Mouse (Mus musculus) adrenal gland, adult (tissue): ENCODE data around the gene Agfg1.
"Not testable (repeated sequence)": the region's sequence is repeated elsewhere in the genome, so short reads cannot be mapped to it uniquely, and the experiment has no call there.

Source experiments
- DNase-seq, 2 experiments: peaks; one replicate each; pipeline ENCODE4 v3.0.0; 2022 to 2023; ENCODE audit warnings: low spot score in 1 of 2; ENCODE audit not compliant: inconsistent age in 2 of 2

Agfg1 gene

DNA sequence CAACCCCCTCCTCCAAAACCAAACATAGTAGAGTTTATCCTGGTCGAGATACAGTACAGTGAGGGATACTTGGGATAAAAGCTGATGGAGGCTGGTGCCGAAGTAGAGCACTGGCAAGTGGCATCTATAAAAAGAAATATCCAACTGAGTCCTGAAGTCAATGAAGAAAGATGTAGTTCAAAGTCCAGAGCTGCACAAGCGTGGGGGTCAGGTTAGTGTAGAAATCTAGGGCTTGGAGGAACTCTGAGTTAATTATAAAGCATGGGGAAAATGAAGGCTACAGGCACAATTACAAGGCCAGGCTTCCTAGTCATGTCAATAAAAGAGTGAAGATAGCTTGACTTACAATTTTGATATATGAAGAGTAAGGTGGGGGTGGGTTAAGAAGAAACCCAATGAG lies 61.9 kb downstream of the Agfg1 start:
- no peak for DNase-seq

- DNase-seq, result no peak
Observed at GRCm38 (mm10) chr1:82905886-82906285, 66.6 kb downstream of the Agfg1 start.

GRCm38 (mm10) chr1:82913025-82913424 lies 73.7 kb downstream of the Agfg1 start, which contains the start of gene A030005L19Rik:
Gene A030005L19Rik (plus strand): TSS chr1:82913325.
- no peak for DNase-seq

GRCm38 (mm10) chr1:82913434-82913833 lies 74.2 kb downstream of the Agfg1 start:
- DNase-seq, result not testable (repeated sequence)

DNA sequence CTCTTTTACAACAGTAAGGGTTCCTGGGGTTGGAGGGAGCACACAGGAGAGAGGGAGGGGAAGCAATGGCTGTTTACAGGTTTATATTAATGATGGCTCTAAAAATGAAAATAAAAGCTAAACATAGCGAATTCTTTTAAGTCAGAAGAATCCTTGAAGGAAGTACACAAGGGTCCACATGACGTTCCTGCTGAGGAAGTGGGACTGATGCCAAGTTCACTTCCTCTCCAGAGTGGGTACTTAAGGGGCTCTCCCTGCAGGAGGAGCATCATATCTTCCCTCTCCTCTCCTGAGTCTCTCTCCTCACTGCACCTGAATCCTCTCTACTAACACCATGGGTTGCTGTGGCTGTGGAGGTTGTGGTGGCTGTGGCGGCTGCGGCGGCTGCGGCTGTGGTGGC lies 85.4 kb downstream of the Agfg1 start, which contains the start of gene A030014E15Rik:
Gene A030014E15Rik, plus strand, starts transcription at position 268 of the 400 bp plus-strand sequence.
- DNase-seq, result no peak

DNA sequence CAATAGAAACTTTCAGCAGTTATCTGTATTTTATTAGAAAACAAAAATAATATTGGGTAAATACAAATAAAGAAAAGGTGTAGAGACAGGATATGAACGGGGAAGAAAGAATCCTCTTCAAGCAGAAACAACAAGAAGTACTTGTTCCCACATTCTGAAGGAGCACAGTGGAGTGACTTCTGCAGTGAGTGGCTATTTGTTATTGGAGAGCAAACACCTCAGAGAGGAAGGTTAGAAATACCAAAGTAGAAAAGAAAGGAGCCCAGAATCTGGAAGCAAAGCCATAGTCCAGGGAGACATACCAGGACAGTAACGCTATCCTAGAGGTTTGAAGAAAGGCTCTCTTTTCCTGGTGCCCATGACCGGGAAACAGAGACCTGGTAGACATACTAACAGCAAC lies 91.3 kb downstream of the Agfg1 start:
- DNase-seq, result not testable (repeated sequence)

DNA sequence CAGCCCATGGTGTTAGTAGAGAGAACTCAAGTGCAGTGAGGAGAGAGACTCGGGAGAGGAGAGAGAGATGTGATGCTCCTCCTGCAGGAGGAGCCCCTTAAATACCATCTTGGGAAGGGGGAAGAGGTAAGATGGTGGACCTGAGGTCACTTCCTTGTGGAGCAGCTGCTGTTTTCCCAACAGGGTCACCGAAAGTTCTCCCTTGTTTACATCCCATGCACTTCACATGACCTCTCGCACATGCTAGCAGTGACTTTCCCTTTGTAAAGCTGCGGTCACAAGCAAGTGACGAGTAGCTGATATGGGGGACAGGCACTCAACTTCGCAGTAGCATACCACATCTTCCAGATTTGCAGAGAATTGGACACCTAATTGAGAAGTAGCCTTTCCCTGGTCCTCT lies 92.0 kb downstream of the Agfg1 start, which contains the start of gene Gm6217:
Gene Gm6217, minus strand, starts transcription at position 74 of the 400 bp plus-strand sequence.
- DNase-seq, result not testable (repeated sequence)

- DNase-seq, result no peak
Observed at GRCm38 (mm10) chr1:82938666-82939065, 99.4 kb downstream of the Agfg1 start.

DNA sequence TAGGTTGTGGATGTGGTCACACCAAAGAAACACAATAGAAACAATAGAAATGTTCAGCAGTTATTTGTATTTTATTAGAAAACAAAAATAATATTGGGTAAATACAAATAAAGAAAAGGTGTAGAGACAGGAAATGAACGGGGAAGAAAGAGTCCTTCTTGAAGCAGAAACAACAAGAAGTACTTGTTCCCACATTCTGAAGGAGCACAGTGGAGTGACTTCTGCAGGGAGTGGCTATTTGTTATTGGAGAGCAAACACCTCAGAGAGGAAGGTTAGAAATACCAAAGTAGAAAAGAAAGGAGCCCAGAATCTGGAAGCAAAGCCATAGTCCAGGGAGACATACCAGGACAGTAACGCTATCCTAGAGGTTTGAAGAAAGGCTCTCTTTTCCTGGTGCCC lies 103.2 kb downstream of the Agfg1 start:
- DNase-seq, result not testable (repeated sequence)

DNA sequence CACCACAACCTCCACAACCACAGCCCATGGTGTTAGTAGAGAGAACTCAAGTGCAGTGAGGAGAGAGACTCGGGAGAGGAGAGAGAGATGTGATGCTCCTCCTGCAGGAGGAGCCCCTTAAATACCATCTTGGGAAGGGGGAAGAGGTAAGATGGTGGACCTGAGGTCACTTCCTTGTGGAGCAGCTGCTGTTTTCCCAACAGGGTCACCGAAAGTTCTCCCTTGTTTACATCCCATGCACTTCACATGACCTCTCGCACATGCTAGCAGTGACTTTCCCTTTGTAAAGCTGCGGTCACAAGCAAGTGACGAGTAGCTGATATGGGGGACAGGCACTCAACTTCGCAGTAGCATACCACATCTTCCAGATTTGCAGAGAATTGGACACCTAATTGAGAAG lies 104.0 kb downstream of the Agfg1 start, which contains the start of gene A030003K21Rik:
Gene A030003K21Rik, minus strand, starts transcription at position 94 of the 400 bp plus-strand sequence.
- DNase-seq, result not testable (repeated sequence)

GRCm38 (mm10) chr1:82946029-82946428 lies 106.7 kb downstream of the Agfg1 start:
- DNase-seq, result not testable (repeated sequence)

- DNase-seq, result no peak
Observed at GRCm38 (mm10) chr1:82948601-82949000, 109.3 kb downstream of the Agfg1 start.
